Mouse (Mus musculus) cerebellum, postnatal 25 days (tissue): ENCODE data around the gene Amd1.

Source experiments
- DNase-seq, 2 experiments: peaks; one replicate each; pipeline ENCODE4 v3.0.0; 2021; ENCODE audit warnings: mixed read lengths in 2 of 2

Gene Amd1

GRCm38 (mm10) chr10:40250969-40251368 lies 51.0 kb downstream of the Amd1 start:
- DNase-seq: no peak

GRCm38 (mm10) chr10:40249625-40250024 lies 52.4 kb downstream of the Amd1 start:
- DNase-seq: no peak

GRCm38 (mm10) chr10:40247166-40247716 lies 54.7 kb downstream of the Amd1 start:
- DNase-seq: peak; percentile 13 to 17

- DNase-seq: peak; percentile 83 to 90
Observed at GRCm38 (mm10) chr10:40246374-40247165, 55.4 kb downstream of the Amd1 start, which contains the start of gene Rpf2. Gene Rpf2, minus strand, starts transcription at chr10:40247036.

GRCm38 (mm10) chr10:40237826-40238225 lies 64.2 kb downstream of the Amd1 start:
- DNase-seq: no peak
